Mouse (Mus musculus) kidney, postnatal 14 days (tissue): ENCODE measurements at regions not wholly inside any gene's neighbourhood (a gene's known extent, or its start where the extent isn't known, plus 50 kb on each side); places are given as distances from the start of the nearest gene placed in this dataset.
"Not testable (repeated sequence)": the region's sequence is repeated elsewhere in the genome, so short reads cannot be mapped to it uniquely, and the experiment has no call there.

Experiments
- DNase-seq: peaks from one replicate; pipeline ENCODE4 v3.0.0; 2022; ENCODE audit warnings: mixed read lengths

DNA sequence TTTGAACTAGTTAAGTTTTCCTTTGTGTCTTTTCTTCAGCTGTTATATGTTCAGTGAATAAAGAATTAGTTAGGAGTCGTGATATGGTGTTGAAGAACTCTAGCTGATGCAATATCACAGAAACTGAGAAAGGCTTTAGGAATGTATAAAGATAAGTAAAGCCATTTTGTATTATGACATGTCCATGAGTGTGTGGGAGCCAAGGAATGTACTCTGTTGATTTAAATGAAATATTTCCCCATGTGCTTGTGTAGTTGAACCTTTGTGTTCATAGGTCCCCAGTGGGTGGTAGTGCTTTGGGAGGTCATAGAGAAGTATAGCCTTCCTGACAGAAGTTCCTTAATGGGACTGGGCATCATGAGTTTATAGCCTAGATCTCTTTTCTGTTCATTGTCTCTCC lies 542.2 kb downstream of the Serpinb8 start:
- DNase-seq = no peak

DNA sequence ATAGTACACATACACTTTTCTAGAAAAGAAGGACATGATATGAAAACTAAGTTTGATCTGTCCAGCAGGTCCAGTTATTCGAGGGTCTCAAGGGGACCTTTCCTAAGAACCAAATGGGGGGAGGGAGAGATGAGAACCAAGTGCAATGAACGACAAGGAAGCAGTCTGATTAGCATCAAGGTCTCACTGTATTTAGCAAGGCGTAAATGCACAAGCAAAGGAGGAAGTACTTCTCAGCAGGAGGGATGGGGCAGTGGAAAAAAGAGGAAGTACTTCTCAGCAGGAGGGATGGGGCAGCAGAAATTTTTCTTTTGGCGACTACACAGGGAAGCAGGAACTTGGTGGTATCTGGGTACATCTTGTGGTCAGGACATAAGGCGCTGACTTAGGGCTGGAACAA lies 545.5 kb downstream of the Serpinb8 start:
- DNase-seq = not testable (repeated sequence)

DNA sequence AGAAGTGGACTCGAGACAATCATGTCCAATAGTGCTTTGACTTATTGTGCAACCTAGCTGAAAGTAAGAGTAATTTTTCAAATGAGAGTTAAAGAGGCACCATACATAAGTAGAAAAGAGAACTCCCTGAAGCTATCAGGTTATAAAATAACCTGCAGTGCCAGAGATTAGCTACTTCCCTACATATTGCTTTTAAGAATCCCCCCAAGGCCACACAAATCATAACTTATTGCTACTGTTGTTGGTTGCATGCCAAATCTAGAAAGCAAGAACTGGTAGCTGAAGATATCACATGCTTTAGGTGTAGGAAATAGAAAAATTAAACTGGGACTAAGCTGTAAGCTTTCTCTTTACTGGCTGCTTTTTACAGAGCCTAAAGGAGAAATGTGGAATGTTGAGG lies 554.3 kb downstream of the Serpinb8 start:
- DNase-seq = no peak

DNA sequence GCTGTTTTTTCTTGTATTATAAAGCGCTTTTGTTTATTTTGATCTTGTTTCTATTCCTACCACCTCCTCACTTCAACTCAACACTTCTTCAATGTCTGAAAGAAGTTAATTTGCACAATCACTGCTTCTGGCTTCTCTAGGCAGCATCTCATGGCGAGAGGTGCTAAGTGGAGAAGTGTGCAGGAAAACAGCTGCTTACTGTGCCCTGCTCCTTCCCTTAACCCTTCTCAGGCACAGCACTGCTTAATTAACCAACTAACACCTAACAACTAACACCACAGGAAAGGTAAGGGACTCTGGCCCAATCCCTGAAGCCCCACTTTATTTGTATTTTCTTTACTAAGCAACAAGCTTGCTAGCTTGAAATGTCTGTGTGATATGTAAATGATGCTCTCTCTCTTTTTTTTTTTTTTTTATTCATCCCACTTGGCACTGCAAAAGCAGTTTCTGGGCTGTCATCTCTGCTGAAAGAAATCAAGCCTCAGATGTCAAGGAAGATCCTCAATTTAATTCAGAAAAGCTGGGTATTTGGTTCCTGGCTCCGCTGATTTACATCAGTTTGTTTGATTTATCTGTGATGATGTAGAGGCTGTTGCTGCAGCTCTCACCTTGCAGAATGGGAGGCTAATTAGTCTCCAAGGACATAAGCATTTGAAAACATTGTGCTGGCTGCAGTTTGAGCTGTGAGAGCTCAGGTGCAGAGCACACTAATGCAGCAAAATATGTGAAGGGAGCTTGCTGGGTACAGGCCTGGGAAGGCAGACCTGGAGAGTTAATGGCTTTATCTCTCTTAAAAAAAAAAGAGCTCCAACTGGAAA lies 591.8 kb downstream of the Serpinb8 start:
- no peak for DNase-seq

DNA sequence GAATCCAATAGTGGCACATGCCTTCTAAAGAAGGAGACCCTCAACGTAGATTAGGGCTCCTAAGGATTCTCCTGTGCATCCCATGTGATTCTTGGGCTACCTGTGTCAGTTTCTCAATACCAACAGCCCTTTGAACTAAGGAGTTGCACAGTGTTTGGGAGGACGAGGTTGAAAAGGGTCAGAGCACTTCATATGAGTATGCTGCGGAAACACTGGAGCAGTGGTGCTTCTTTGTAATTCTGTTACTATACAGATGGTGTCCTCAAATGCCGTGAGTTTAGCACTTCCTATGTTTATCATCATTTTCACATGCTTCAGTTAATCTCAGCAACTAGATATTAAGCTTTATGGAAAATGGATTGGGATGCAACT lies 592.3 kb downstream of the Serpinb8 start:
- DNase-seq = no peak

DNA sequence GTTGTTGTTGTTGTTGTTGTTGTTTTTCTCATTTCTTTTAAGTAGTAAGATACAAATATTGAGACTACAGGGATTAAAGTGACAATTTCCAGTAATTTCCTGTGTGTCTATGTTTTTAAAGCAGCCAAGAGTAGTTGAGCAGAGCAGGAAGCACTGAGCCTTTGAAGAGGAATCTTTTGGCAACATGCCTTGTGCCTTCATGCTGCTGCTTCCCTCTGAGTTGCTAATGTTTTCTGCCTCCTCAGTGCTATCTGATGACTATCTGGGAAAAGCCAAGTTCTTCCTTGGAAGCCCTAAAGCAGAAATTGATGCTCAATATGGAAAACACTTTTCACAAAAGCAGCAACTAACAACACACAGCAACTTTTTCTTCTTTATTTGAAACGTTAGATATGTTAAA lies 634.2 kb downstream of the Serpinb8 start:
- DNase-seq = no peak

DNA sequence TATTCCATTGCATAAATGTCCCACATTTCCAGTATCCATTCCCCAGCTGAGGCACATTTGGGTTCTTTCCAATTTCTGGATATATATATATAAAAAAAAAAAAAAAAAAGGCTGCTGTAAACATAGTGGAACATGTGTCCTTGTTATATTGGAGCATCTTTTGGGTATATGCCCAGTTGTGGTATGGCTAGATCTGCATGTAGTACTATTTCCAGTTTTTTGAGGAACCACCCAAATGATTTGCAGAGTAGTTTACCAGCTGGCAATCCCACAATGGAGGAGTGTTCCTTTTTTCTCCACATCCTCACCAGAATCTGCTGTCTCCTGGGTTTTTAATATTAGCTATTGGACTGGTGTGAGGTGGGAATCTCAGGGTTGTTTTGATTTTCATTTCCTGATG lies 650.3 kb downstream of the Serpinb8 start:
- DNase-seq = no peak

DNA sequence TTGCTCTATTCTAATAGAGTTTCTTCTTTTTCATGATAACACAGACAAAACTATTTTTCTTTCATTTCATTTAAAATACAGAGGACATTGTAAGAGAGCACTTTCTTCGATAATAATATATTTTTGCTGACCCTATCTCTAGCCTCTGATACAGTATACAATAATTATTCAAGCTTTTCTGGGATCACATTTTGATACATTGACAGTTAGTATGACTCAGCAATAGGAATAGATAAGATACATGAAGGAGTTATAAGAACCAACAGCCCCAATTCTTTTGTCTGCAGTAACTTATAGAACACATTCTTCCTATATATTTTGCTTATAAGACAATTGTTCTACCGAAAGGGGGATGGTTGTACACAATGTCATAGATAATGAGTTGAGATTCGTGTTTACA lies 665.3 kb downstream of the Serpinb8 start:
- DNase-seq = no peak

DNA sequence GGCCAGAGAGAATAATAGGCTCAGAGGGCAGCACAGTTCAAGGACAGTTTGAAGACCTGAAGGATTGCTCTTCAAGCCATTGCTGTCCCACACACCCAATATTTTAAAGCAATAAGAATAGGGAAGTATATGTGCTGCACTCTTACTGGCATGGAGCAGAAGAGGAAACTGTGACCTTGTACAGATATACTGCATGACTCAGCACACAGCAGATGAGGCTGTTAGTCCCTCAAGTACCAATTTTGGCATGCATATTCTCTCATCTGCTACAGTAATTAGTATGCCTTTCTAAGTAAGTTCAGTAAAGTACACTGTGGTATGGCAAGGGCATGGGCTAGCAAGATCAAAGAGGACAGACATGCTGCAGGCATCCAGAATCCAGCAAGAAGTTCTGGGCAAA lies 669.5 kb downstream of the Serpinb8 start:
- no peak for DNase-seq

DNA sequence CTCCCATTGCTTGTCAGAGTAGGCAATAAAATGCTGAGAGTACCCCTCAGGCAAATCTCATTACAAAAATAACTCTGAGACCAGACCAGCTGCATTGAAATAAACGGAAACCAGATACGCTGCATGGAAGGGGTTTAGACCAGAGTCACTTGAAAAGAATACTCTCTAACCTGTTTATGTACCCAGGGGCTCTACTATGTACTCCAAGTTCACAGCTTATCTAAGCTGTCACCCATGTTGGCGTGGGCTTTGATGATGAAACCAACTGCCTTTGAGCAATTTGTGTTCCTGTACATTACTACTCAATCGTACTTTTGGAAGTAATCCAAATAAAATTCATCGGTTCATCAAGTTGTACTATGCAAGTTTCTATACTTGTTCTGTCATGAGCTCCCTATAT lies 692.3 kb downstream of the Serpinb8 start:
- DNase-seq = no peak

DNA sequence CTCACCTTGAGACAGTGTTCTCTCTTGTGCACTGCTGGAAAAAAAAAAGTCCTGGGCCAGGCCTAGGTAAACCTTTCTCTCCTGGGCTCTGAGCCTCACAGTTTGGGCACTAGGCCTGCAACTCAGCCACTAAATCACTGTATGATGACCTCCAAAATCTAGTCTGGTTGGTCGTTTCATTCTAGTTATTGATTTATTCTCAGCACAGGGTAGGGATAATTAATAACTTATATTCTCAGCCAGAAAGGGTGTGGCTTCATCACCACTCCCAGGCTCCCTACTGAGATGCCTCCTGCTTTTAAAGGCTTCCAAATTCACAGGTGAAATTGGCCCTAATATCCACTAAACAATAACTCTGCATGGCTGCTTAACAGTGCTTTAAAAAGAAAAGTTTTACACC lies 696.8 kb downstream of the Serpinb8 start:
- no peak for DNase-seq
